Mouse (Mus musculus) cerebellum, postnatal 14 days (tissue): ENCODE results near the gene Gm13697.
"Not testable (repeated sequence)": the region's sequence is repeated elsewhere in the genome, so short reads cannot be mapped to it uniquely, and the experiment has no call there.

ENCODE experiments used
- DNase-seq, 2 experiments: peaks; one replicate each; pipeline ENCODE4 v3.0.0; 2021; ENCODE audit warnings: mixed read lengths in 2 of 2

Gene Gm13697

GRCm38 (mm10) chr2:83984443-83984842 is at the start of gene Gm13697:
TSS of gene Gm13697 (plus strand) at chr2:83984743.
- not testable (repeated sequence) for DNase-seq

GRCm38 (mm10) chr2:83940931-83941361 is 43.6 kb upstream of the Gm13697 start, which contains the start of gene Zswim2:
TSS of gene Zswim2 (minus strand) at chr2:83941228.
- DNase-seq = peak; percentile 76 to 77

- DNase-seq = peak in 1 of 2 experiments; percentile 5
Measured at GRCm38 (mm10) chr2:83941378-83941777, 43.2 kb upstream of the Gm13697 start.

GRCm38 (mm10) chr2:83941792-83942191 is 42.8 kb upstream of the Gm13697 start:
- no peak for DNase-seq

GRCm38 (mm10) chr2:83955393-83955792 is 29.1 kb upstream of the Gm13697 start, which contains the start of gene Gm13698:
TSS of gene Gm13698 (plus strand) at chr2:83955693.
- DNase-seq = not testable (repeated sequence)

GRCm38 (mm10) chr2:83961203-83961602 is 23.3 kb upstream of the Gm13697 start, which contains the start of gene Gm13693:
TSS of gene Gm13693 (plus strand) at chr2:83961503.
- DNase-seq = not testable (repeated sequence)

GRCm38 (mm10) chr2:83967013-83967412 is 17.5 kb upstream of the Gm13697 start, which contains the start of gene Gm13695:
TSS of gene Gm13695 (plus strand) at chr2:83967313.
- not testable (repeated sequence) for DNase-seq

- not testable (repeated sequence) for DNase-seq
Measured at GRCm38 (mm10) chr2:83972823-83973222, 11.7 kb upstream of the Gm13697 start, which contains the start of gene Gm13696. TSS of gene Gm13696 (plus strand) at chr2:83973123.

GRCm38 (mm10) chr2:83978633-83979032 is 5.9 kb upstream of the Gm13697 start, which contains the start of gene Gm13694:
TSS of gene Gm13694 (plus strand) at chr2:83978933.
- DNase-seq = not testable (repeated sequence)

- DNase-seq = not testable (repeated sequence)
Measured at GRCm38 (mm10) chr2:83990253-83990652, 5.7 kb downstream of the Gm13697 start, which contains the start of gene Gm13691. TSS of gene Gm13691 (plus strand) at chr2:83990553.

GRCm38 (mm10) chr2:83993639-83994255 is 9.2 kb downstream of the Gm13697 start:
- DNase-seq = not testable (repeated sequence)

GRCm38 (mm10) chr2:83994526-83994925 is 10.0 kb downstream of the Gm13697 start:
- DNase-seq = not testable (repeated sequence)

- DNase-seq = peak; percentile 50
Measured at GRCm38 (mm10) chr2:84008913-84009312, 24.4 kb downstream of the Gm13697 start.

GRCm38 (mm10) chr2:84009818-84010217 is 25.3 kb downstream of the Gm13697 start:
- no peak for DNase-seq

GRCm38 (mm10) chr2:84014572-84014971 is 30.0 kb downstream of the Gm13697 start:
- DNase-seq = no peak

GRCm38 (mm10) chr2:84016291-84016690 is 31.7 kb downstream of the Gm13697 start:
- not testable (repeated sequence) for DNase-seq

- DNase-seq = no peak
Measured at GRCm38 (mm10) chr2:84018330-84018729, 33.8 kb downstream of the Gm13697 start.

GRCm38 (mm10) chr2:84019519-84020305 is 35.2 kb downstream of the Gm13697 start:
- no peak for DNase-seq

GRCm38 (mm10) chr2:84021930-84022329 is 37.4 kb downstream of the Gm13697 start:
- no peak for DNase-seq

- DNase-seq = no peak
Measured at GRCm38 (mm10) chr2:84022905-84023304, 38.4 kb downstream of the Gm13697 start.

- no peak for DNase-seq
Measured at GRCm38 (mm10) chr2:84023319-84023718, 38.8 kb downstream of the Gm13697 start.

GRCm38 (mm10) chr2:84025217-84025616 is 40.7 kb downstream of the Gm13697 start:
- peak in 1 of 2 experiments; percentile 8 for DNase-seq

GRCm38 (mm10) chr2:84032505-84032904 is 48.0 kb downstream of the Gm13697 start:
- DNase-seq = peak in 1 of 2 experiments; percentile 5
